Mouse (Mus musculus) erythroblast, embryonic 14.5 days (primary cell): Measurements from ENCODE around the gene Asb17. TPM values are rescaled to one million over a fixed set of nuclear protein-coding genes. Genes with fewer than 3 reads are reported as not detected.

Experiments
- H3K27me3 ChIP-seq: 2 replicates; pipeline ENCODE4 v1.6.1; 2012; ENCODE audit warnings: inconsistent platforms; ENCODE audit not compliant: control insufficient read depth
- H3K36me3 ChIP-seq: 2 replicates; pipeline ENCODE4 v1.6.1; 2012; ENCODE audit warnings: mild to moderate bottlenecking, inconsistent platforms; ENCODE audit not compliant: control insufficient read depth
- H3K4me1 ChIP-seq: 2 replicates; pipeline ENCODE4 v1.6.1; 2012; ENCODE audit warnings: inconsistent platforms; ENCODE audit not compliant: control insufficient read depth
- H3K4me3 ChIP-seq: replicated peaks from 2 replicates; pipeline ENCODE3; 2012; ENCODE audit warnings: moderate library complexity, mild to moderate bottlenecking, inconsistent platforms
- H3K9me3 ChIP-seq: 2 replicates; pipeline ENCODE4 v1.6.1; 2012; ENCODE audit warnings: low read length, inconsistent platforms, mixed read lengths; ENCODE audit not compliant: control insufficient read depth
- GATA1 ChIP-seq: IDR thresholded peaks from 2 replicates; pipeline ENCODE4 v1.6.1; 2012; ENCODE audit warnings: low read length, inconsistent platforms, mixed read lengths
- TAL1 ChIP-seq: IDR thresholded peaks from 3 replicates; pipeline ENCODE4 v1.6.1; 2012; ENCODE audit warnings: low read length, inconsistent platforms, mixed read lengths
- polyA plus RNA-seq: library from polyadenylated mRNA; stranded (reverse); fragments of >175 nt; gene quantifications from 2 replicates; pipeline ENCODE4 v1.2.3, GENCODE M21; 2012

The Asb17 gene
- polyA plus RNA-seq, 1 experiment, result not detected

- Histone ChIP-seq H3K27me3 (no peaks in the 10 kb centered on the region; the same call in 1 of the 2 replicates), H3K9me3 (no peaks in the 10 kb centered on the region), H3K4me3 (no peak overlapping the region), H3K36me3 (peaks cover 75% of the 10 kb centered on the region), H3K4me1 (peaks cover 55% of the 10 kb centered on the region)
- no peak for TF ChIP-seq GATA1
- no peak for TF ChIP-seq TAL1
Observed at GRCm38 (mm10) chr3:153904586-153904985, 60.6 kb downstream of the Asb17 start.

Other genes with a start within 250 kb of the Asb17 start
- gene St6galnac3, start 119.0 kb upstream of the Asb17 start, polyA plus RNA-seq, result 0.09 and 0.17 TPM in 2 replicates
- not detected in 2 replicates for gene Msh4, start 61.9 kb downstream of the Asb17 start, polyA plus RNA-seq
- gene Rabggtb, start 68.8 kb downstream of the Asb17 start, polyA plus RNA-seq, result 0.82 and 1.2 TPM in 2 replicates
- gene Acadm, start 100.4 kb downstream of the Asb17 start, polyA plus RNA-seq, result 0.07 and 0.27 TPM in 2 replicates
- gene Slc44a5, start 129.2 kb downstream of the Asb17 start, polyA plus RNA-seq, result 0.01 TPM in 1 of 2 replicates, not detected in the other